Mouse (Mus musculus): ENCODE data around the gene Smg6. TPM values are rescaled to one million over a fixed set of nuclear protein-coding genes. Genes with fewer than 3 reads are reported as not detected.

The Smg6 gene
- total RNA-seq, 2 experiments from 2014 or later = 11.9 to 12.4 TPM

- no peak overlapping the region; the same call in 1 of the 2 replicates for H3K4me3 ChIP-seq
- H3K27ac ChIP-seq = peak overlapping the region; percentile 86
- TF ChIP-seq CTCF (IDR thresholded peaks at IDR 0.05) = no peak
- no peak for DNase-seq
- intact Hi-C loops (cut with DNase I) = loop anchor here (5.0 kb wide), 3 partner anchors 34 to 121 kb away; partner anchors contain the start of gene Hic1
These were observed 121.0 kb downstream of the Smg6 start for GRCm38 (mm10) chr11:75046638-75047037.

- no peak for TF ChIP-seq CTCF (IDR thresholded peaks at IDR 0.05)
- peak; percentile 90 for DNase-seq
- H3K4me3 ChIP-seq = peak overlapping the region; percentile 51
- intact Hi-C loops (cut with DNase I) = loop anchor here (5.0 kb wide), 3 partner anchors 35 to 120 kb away; partner anchors contain the start of gene Hic1
- H3K27ac ChIP-seq = peak overlapping the region; percentile 86
These were observed 121.4 kb downstream of the Smg6 start for GRCm38 (mm10) chr11:75047066-75047465.

GRCm38 (mm10) chr11:75047736-75048407, 122.2 kb downstream of the Smg6 start:
- peak; percentile 66 for DNase-seq

GRCm38 (mm10) chr11:75049146-75049545, 123.5 kb downstream of the Smg6 start:
- no peak for DNase-seq
- intact Hi-C loops (cut with DNase I) = loop anchor here (5.0 kb wide), 3 partner anchors 37 to 118 kb away; partner anchors contain the start of gene Hic1
- no peak overlapping the region for H3K4me3 ChIP-seq
- H3K27ac ChIP-seq = peak overlapping the region; percentile 86
- no peak for TF ChIP-seq CTCF (IDR thresholded peaks at IDR 0.05)

More at GRCm38 (mm10) chr11:75047736-75048407, 122.2 kb downstream of the Smg6 start:
- no peak for TF ChIP-seq CTCF (IDR thresholded peaks at IDR 0.05)
- Histone ChIP-seq H3K27ac (peak overlapping the region; percentile 86), H3K4me3 (peak overlapping the region; percentile 51)
- intact Hi-C loops (cut with DNase I) = loop anchor here (5.0 kb wide), 3 partner anchors 36 to 119 kb away; partner anchors contain the start of gene Hic1

GRCm38 (mm10) chr11:75049807-75050206, 124.2 kb downstream of the Smg6 start:
- DNase-seq = no peak
- Histone ChIP-seq H3K27ac (peak overlapping the region; percentile 86), H3K4me3 (no peak overlapping the region)
- intact Hi-C loops (cut with DNase I) = loop anchor here (5.0 kb wide), 3 partner anchors 38 to 117 kb away; partner anchors contain the start of gene Hic1
- TF ChIP-seq CTCF (IDR thresholded peaks at IDR 0.05) = no peak

GRCm38 (mm10) chr11:75051239-75051638, 125.6 kb downstream of the Smg6 start:
- TF ChIP-seq CTCF (IDR thresholded peaks at IDR 0.05) = no peak
- Histone ChIP-seq H3K4me3 (no peak overlapping the region), H3K27ac (peak overlapping the region; percentile 86)
- no peak for DNase-seq
- intact Hi-C loops (cut with DNase I) = no loop called here

GRCm38 (mm10) chr11:75051712-75052550, 126.3 kb downstream of the Smg6 start:
- H3K27ac ChIP-seq = peak overlapping the region; percentile 86
- peak; percentile 16; the same call in 1 of the 2 replicates for TF ChIP-seq CTCF (IDR thresholded peaks at IDR 0.05)
- peak overlapping the region; percentile 11 for H3K4me3 ChIP-seq
- intact Hi-C loops (cut with DNase I) = no loop called here
- DNase-seq = peak; percentile 60

GRCm38 (mm10) chr11:75053020-75053419, 127.4 kb downstream of the Smg6 start:
- intact Hi-C loops (cut with DNase I) = no loop called here
- Histone ChIP-seq H3K27ac (peak overlapping the region; percentile 86), H3K4me3 (no peak overlapping the region)
- DNase-seq = no peak
- TF ChIP-seq CTCF (IDR thresholded peaks at IDR 0.05) = no peak

GRCm38 (mm10) chr11:75053722-75054121, 128.1 kb downstream of the Smg6 start:
- intact Hi-C loops (cut with DNase I) = no loop called here
- Histone ChIP-seq H3K27ac (peak overlapping the region; percentile 86), H3K4me3 (no peak overlapping the region)
- DNase-seq = no peak
- no peak for TF ChIP-seq CTCF (IDR thresholded peaks at IDR 0.05)

- no peak for DNase-seq
These were observed 128.7 kb downstream of the Smg6 start for GRCm38 (mm10) chr11:75054184-75054877.

GRCm38 (mm10) chr11:75054878-75055214, 129.2 kb downstream of the Smg6 start:
- DNase-seq = no peak
- intact Hi-C loops (cut with DNase I) = no loop called here
- Histone ChIP-seq H3K4me3 (no peak overlapping the region), H3K27ac (peak overlapping the region; percentile 86)
- TF ChIP-seq CTCF (IDR thresholded peaks at IDR 0.05) = no peak

More at GRCm38 (mm10) chr11:75054184-75054877, 128.7 kb downstream of the Smg6 start:
- H3K27ac ChIP-seq = peak overlapping the region; percentile 86
- intact Hi-C loops (cut with DNase I) = no loop called here
- no peak for TF ChIP-seq CTCF (IDR thresholded peaks at IDR 0.05)
- H3K4me3 ChIP-seq = no peak overlapping the region

- Histone ChIP-seq H3K4me3 (no peak overlapping the region), H3K27ac (no peak overlapping the region)
- DNase-seq = no peak
- intact Hi-C loops (cut with DNase I) = no loop called here
- TF ChIP-seq CTCF (IDR thresholded peaks at IDR 0.05) = no peak
These were observed 137.0 kb downstream of the Smg6 start for GRCm38 (mm10) chr11:75062650-75063049.

Measured in gastrocnemius, adult 2 months (tissue).